Mouse (Mus musculus) MEL-GATA-1-ER (cell line): Measurements from ENCODE around the gene Pdk1.

Source experiments
- DNase-seq: peaks from one replicate; pipeline ENCODE4 v3.0.0-alpha.2; 2012; ENCODE audit warnings: low read depth; ENCODE audit errors: extremely low read depth

The Pdk1 gene

GRCm38 (mm10) chr2:71872801-71873443 is at the start of gene Pdk1:
Gene Pdk1, plus strand, starts transcription at chr2:71873224.
- peak; percentile 80 for DNase-seq

- no peak for DNase-seq
These were observed 48.9 kb upstream of the Pdk1 start for GRCm38 (mm10) chr2:71824146-71824545.

GRCm38 (mm10) chr2:71827711-71828110 is 45.3 kb upstream of the Pdk1 start:
- DNase-seq, result no peak

DNA sequence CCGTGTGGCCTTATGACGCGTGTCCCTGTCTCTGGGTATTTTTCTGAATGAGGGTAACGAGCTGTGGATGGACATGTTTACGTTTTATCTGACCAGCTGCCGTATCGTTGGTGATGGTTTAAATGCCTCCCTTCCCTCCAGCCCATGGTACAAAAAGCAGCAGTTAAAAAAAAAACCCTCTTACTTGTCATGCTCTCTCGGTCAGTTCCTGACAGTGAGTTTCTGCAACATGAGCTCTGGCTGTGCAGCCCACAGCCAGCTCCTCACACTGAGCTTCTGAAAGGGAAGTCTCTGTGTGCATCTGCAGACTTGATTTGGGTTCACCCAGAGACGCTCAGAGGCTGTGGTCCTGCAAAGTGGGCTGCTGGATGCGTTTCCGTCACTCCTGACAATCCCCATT is 44.1 kb upstream of the Pdk1 start:
- no peak for DNase-seq

DNA sequence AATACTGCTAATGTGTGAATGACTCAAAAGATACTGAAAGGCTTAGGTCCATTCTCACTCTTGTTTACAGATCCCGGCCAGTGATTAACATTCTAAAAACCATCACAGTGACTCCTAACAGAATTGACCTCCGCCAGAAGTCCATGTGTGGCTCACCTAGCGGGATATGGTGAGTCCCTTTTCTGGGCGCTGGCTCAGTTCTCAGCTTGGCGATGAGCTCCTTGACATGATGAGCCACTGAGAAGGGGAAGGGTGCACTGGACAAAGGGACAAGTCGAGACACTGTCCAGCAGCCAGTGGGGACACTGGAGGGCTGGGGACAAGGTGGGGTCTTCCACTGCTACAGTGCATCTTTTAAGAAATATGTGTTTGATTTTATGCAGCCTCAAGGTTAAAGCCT is 39.4 kb upstream of the Pdk1 start:
- no peak for DNase-seq

DNA sequence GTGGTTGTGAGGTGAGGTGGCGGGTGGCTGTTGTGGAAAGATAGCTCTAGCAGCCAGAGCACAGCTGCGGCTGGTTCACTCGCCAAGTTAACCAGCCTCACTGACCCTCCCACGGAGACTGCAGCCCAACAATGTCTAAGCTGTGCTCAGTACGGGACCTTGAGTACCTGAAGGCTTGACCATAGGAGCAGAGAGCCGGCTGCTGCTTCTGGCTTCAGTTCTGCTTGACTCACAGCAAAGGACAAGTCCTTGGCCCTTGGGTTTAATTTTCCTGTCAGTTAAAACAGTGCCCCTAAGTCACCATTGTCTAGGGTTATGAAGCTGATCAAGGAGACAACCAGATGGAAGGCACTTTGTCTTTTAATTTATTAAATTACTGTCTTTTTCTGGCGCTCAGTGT is 38.7 kb upstream of the Pdk1 start:
- no peak for DNase-seq

- DNase-seq, result no peak
These were observed 37.5 kb upstream of the Pdk1 start for GRCm38 (mm10) chr2:71835556-71835955.

GRCm38 (mm10) chr2:71836232-71836631 is 36.8 kb upstream of the Pdk1 start:
- DNase-seq, result no peak

DNA sequence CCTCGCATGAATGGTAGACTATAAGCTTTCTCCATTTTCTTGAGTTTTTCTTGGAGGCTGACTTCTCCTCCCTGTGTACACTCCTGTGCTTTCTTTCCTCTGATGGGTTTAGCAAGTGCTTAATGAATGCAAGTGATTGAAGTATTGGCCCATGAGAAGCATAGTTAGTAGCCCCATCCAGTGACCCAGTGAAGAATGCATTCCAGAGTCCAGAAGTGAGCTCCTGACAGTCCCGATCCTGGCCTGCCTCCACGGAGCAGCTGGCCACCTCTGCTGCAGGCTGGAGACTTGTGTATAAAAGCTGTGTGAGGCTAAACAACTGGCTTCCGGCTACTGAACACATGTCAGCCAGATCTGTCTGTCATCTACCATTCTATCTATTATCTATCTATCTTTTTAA is 35.8 kb upstream of the Pdk1 start:
- DNase-seq, result no peak

GRCm38 (mm10) chr2:71837791-71838190 is 35.2 kb upstream of the Pdk1 start:
- peak; percentile 26 for DNase-seq

DNA sequence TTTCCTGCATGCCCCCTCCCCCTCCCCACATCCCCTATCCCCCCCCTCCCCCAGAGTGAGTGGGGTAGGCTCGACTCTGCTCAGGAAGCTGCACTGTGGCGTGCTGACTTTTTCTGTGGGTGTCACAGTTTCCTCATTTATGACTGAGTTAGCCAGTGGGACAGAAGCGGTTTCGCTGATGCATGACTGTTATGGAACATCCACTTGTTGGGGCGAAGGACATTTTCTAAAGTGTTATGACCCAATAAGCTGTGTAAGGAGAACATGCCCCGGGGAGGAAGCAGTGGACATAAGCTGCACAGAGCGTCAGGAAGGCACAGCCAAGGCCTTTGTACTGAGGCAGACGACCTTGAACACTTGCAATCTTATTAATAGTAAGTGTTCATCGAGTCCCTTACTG is 29.7 kb upstream of the Pdk1 start:
- DNase-seq, result no peak

- no peak for DNase-seq
These were observed 28.1 kb upstream of the Pdk1 start for GRCm38 (mm10) chr2:71844906-71845305.

GRCm38 (mm10) chr2:71852161-71852560 is 20.9 kb upstream of the Pdk1 start:
- DNase-seq, result peak; percentile 23

- no peak for DNase-seq
These were observed 17.9 kb upstream of the Pdk1 start for GRCm38 (mm10) chr2:71855076-71855475.

- no peak for DNase-seq
These were observed 9.4 kb upstream of the Pdk1 start for GRCm38 (mm10) chr2:71863531-71864173.

DNA sequence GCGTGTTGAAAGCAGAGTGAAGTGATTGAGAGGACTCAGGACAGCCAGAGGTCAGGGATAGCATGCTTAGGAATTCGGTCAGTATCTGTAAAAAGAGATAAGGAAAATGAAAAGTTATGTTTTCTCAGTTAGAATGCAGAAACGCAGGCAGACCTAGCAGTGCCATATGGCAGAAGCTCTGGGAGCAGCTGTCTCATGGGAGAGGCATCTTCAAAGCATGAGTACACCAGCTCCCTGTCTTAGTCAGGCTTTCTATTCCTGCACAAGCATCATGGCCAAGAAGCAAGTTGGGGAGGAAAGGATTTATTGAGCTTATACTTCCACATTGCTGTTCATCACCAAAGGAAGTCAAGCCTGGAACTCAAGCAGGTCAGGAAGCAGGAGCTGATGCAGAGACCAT is 8.0 kb upstream of the Pdk1 start:
- no peak for DNase-seq

- peak; percentile 28 for DNase-seq
These were observed 7.1 kb upstream of the Pdk1 start for GRCm38 (mm10) chr2:71865935-71866334.

DNA sequence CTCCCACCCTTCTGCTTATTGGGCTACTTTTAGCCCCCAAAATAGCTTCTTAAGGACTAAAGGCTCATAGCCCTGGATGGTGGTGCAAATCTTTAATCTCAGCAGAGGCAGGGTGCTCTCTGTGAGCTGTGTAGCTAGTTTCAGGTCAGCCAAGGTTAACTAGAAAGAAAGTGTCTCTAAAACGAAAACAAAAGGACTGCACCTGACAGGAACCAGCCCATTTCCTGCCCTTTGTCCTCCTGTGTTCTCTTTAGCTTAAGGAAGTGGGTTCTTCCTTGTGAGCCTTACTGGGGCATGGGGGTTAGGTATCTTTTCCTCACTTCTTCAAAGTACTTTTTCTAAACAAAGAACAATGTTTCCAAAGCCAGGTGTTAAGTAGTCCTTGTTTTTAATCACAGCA is 6.5 kb upstream of the Pdk1 start:
- no peak for DNase-seq

DNA sequence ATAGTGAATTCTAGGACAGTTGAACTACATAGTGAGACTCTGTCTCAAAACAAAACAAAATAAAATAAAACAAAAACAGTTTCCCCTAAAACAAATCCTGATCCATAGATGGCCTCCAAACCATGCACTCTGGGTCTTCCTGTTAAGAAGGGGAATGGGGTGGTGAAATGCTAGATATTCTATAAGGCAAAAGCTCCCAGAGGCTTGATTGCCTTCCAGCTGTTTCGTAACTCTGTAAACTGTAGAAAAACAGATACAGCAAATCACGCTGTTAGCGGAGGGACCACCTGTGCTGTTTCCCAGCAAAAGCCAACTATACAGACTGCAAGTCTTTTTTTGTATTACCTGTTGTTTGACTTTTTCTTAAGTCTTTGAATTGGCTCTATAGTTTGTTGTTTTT is 6.0 kb upstream of the Pdk1 start:
- DNase-seq, result no peak

DNA sequence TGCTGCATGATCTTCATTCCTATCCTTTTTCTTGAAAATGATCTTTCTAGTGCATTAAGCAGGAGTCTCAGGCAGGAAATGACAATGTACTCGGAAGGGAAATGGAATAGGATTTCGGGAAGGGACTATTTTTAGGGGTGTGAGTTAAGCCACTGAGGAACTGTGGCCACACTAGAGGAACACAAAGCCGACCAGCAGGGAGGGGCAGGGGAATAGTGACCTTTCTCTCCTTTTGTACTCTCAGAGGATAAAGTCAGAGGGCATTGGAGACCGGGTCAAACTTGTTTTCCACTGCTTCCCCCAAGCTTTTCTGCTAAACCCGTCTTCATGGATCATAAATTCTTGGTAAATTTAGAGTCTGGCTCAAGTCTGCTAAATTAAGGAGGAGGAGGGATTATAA is 5.5 kb upstream of the Pdk1 start:
- no peak for DNase-seq

DNA sequence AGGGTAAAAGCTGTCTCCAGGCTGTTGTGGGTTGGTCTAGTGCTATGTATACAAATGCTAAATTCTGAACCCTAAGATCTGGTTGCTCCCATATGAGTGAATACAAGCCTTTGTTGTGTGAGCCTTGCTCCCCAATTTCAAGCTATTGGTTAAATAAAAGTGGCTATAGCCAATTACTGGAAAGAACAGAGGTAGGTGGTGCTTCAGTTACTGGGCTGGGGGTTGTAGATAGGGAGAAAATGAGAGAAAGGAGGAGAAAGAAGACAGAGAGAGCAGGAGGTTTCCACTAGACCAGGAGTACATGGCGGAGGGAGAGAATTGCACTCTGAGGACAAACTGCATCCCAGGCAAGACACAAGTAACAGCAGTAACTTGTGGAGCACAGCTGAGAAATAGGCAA is 4.8 kb upstream of the Pdk1 start:
- DNase-seq, result no peak

- no peak for DNase-seq
These were observed 883 bp upstream of the Pdk1 start for GRCm38 (mm10) chr2:71872141-71872540.
